Mouse (Mus musculus) liver, embryonic 16.5 days (tissue): ENCODE measurements at regions not wholly inside any gene's neighbourhood (a gene's known extent, or its start where the extent isn't known, plus 50 kb on each side); places are given as distances from the start of the nearest gene placed in this dataset.

Experiments
- ATAC-seq: fragments of 200-750 bp; cut with Nextera tagmentation; 2 replicates; pipeline ENCODE4 v1.8.0; 2017; ENCODE audit warnings: low read depth, mild to moderate bottlenecking, moderate number of reproducible peaks, moderate library complexity
- H3K27ac ChIP-seq: fragments of 300-500 bp; sonication (generic); 2 replicates; pipeline ENCODE4 v1.5.1; 2014; ENCODE audit warnings: mild to moderate bottlenecking, low read length
- H3K27me3 ChIP-seq: fragments of 300-500 bp; sonication (generic); 2 replicates; pipeline ENCODE4 v1.6.1; 2014; ENCODE audit warnings: low read depth, low read length, mixed read lengths; ENCODE audit not compliant: control insufficient read depth, insufficient read depth
- H3K36me3 ChIP-seq: fragments of 300-500 bp; sonication (generic); 2 replicates; pipeline ENCODE4 v1.6.1; 2014; ENCODE audit warnings: mild to moderate bottlenecking; ENCODE audit not compliant: control insufficient read depth, insufficient read depth
- H3K4me1 ChIP-seq: fragments of 300-500 bp; sonication (generic); 2 replicates; pipeline ENCODE4 v1.6.1; 2014; ENCODE audit warnings: low read depth, low read length, mixed read lengths; ENCODE audit not compliant: control insufficient read depth
- H3K4me2 ChIP-seq: fragments of 300-500 bp; sonication (generic); 2 replicates; pipeline ENCODE4 v1.6.1; 2014; ENCODE audit warnings: low read depth, low read length, mixed read lengths
- H3K4me3 ChIP-seq: fragments of 300-500 bp; sonication (generic); 2 replicates; pipeline ENCODE4 v1.5.1; 2014; ENCODE audit warnings: low read depth, mild to moderate bottlenecking, low read length
- H3K9ac ChIP-seq: fragments of 300-500 bp; sonication (generic); 2 replicates; pipeline ENCODE4 v1.6.1; 2014; ENCODE audit warnings: low read depth, low read length
- H3K9me3 ChIP-seq: fragments of 300-500 bp; sonication (generic); replicated peaks from 2 replicates; pipeline ENCODE4 v1.6.1; 2016; ENCODE audit warnings: low read length; ENCODE audit not compliant: control insufficient read depth
- WGBS: fragments of 180-500 bp; shearing (Covaris S2); extraction: QIAGEN DNeasy Blood & Tissue Kit; methylation state at CpG from one replicate; pipeline ENCODE4 v1.1.7; 2014; ENCODE audit not compliant: insufficient replicate concordance; 5-methylcytosine and 5-hydroxymethylcytosine counted together

DNA sequence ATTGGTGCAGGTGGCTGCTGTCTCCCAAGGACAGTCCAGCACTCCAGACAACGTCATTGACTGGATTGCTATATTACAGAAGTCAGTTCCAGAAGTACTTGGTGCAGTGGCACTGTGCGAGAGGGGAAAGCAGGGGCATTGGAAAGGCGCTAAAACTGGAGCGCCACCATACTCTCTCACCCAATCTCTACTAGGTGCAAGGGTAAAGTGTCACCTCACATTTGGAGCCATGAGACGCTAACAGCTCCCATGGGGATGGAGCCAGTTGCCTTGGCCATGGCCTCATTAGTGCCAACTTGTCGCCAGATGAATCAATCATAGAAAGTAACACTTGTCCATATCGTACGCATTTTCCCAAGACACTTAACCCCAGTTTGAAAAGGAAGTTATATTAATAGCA, 1617.2 kb upstream of the Gulo start:
- Histone ChIP-seq H3K36me3 (no peaks in the 10 kb centered on the region), H3K4me1 (no peaks in the 10 kb centered on the region), H3K4me2 (no peak overlapping the region), H3K4me3 (no peak overlapping the region), H3K9me3 (no peaks in the 10 kb centered on the region), H3K27ac (no peak overlapping the region), H3K9ac (no peak overlapping the region), H3K27me3 (no peaks in the 10 kb centered on the region)
- ATAC-seq, result no peak
- WGBS, result 73% methylated on average over 8 of the region's 8 CpGs

DNA sequence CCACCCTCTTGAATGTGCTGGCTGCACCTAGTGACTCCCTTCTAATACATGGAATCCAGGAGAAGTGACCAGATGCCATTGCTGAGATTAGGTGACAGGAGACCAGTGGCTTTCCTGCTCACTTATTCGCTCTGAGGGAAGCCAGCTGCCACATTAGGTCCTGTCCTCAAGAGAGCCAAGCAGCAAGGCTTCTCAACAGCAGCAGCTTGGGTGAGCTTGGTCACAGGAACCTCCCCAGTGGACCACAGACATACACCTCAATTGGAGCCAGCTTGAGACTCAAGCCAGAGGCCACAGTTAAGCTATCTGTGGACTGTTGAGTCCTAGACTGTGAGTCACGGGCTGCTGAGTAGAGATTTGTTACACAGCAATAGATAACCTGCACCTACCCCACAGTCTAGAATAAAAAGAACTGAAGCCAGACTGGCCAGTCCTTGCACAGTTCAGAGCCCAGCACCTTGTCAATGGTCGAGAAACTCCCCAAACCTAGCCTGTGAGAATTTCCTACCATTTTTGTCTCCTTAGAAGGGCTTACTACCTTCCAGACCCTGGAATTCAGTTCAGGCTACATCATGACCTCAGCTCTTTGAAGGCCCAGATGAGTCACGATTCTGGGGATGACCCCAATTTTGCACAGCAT, 1615.0 kb upstream of the Gulo start:
- no peaks in the 10 kb centered on the region for H3K4me1 ChIP-seq
- WGBS, result 48% methylated on average over 4 of the region's 4 CpGs

GRCm38 (mm10) chr14:67622911-67623310, 1613.9 kb upstream of the Gulo start:
- ATAC-seq, result no peak
- H3K4me3 ChIP-seq, result no peak overlapping the region
- H3K4me1 ChIP-seq, result no peaks in the 10 kb centered on the region
- no peak overlapping the region for H3K27ac ChIP-seq
- no peak overlapping the region for H3K9ac ChIP-seq
- no peaks in the 10 kb centered on the region for H3K9me3 ChIP-seq
- H3K36me3 ChIP-seq, result no peaks in the 10 kb centered on the region
- no peaks in the 10 kb centered on the region for H3K27me3 ChIP-seq
- H3K4me2 ChIP-seq, result no peak overlapping the region
- 68% methylated on average over 6 of the region's 6 CpGs for WGBS

More for the DNA sequence above, 1615.0 kb upstream of the Gulo start:
- no peak overlapping the region for H3K4me3 ChIP-seq
- no peaks in the 10 kb centered on the region for H3K36me3 ChIP-seq
- no peak for ATAC-seq
- no peak overlapping the region for H3K27ac ChIP-seq
- no peak overlapping the region for H3K9ac ChIP-seq
- no peaks in the 10 kb centered on the region for H3K27me3 ChIP-seq
- no peak overlapping the region for H3K4me2 ChIP-seq
- no peaks in the 10 kb centered on the region for H3K9me3 ChIP-seq

GRCm38 (mm10) chr14:67621486-67621885, 1612.5 kb upstream of the Gulo start:
- WGBS, result 52% methylated on average over 2 of the region's 2 CpGs
- H3K27me3 ChIP-seq, result no peaks in the 10 kb centered on the region
- H3K4me1 ChIP-seq, result no peaks in the 10 kb centered on the region
- H3K9me3 ChIP-seq, result no peaks in the 10 kb centered on the region
- no peak overlapping the region for H3K4me2 ChIP-seq
- H3K36me3 ChIP-seq, result no peaks in the 10 kb centered on the region
- H3K9ac ChIP-seq, result no peak overlapping the region
- no peak overlapping the region for H3K27ac ChIP-seq
- no peak for ATAC-seq
- no peak overlapping the region for H3K4me3 ChIP-seq

DNA sequence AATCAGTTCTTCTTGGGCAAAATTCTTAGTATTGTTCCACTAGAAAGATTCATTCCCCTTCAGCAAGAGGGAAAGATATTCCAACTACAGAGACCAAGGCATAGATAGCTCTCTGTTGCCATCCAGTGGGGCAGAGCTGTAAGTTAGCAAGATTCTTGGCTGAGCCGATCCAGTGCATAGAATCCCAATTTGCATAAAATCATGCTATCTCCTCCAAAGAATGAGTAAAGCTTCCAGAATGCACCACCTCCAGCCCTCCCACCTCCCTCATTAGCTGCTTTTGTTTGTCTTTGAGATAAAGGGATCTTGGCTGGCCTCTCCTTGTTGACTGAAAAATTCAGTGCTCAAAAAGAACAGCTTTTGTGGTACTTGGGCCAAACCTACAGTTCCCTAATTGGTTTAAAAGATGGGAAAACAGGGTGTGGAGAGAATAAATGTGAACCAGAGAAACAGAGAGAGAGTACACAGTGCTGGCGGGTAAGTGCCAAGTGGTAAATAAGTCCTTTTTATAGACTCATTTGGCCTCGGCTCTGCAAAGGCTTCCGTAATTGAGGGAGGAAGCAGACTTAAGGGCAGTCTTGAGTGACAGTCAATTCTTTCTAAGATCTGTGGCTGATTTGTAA, 1612.0 kb upstream of the Gulo start:
- 17% methylated on average over 4 of the region's 4 CpGs for WGBS
- H3K27ac ChIP-seq, result no peak overlapping the region
- no peak overlapping the region for H3K4me2 ChIP-seq
- no peak overlapping the region for H3K4me3 ChIP-seq
- H3K36me3 ChIP-seq, result no peaks in the 10 kb centered on the region
- H3K27me3 ChIP-seq, result no peaks in the 10 kb centered on the region
- H3K4me1 ChIP-seq, result no peaks in the 10 kb centered on the region
- H3K9ac ChIP-seq, result no peak overlapping the region
- ATAC-seq, result no peak
- H3K9me3 ChIP-seq, result no peaks in the 10 kb centered on the region

DNA sequence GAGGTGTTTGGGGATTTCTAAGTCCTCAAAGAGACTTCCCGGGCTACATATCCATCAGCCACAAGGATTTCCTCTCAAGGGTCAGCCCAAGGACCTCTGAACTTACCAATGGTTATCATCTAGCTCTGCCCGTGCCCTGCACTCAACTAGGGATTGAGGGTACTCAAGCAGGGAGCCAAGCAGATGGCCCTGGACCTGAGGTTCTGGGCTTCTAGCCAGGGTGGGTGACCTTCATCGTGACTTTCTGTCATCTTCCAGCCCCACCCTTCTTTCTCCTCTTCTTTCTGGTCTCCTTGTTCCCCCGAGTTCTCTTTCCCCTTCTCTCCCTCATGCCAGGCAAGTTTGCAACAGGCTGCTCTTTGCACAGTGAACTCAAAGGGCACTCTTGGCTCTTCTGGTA, 1610.6 kb upstream of the Gulo start:
- H3K4me1 ChIP-seq, result no peaks in the 10 kb centered on the region
- no peak overlapping the region for H3K27ac ChIP-seq
- no peak overlapping the region for H3K4me2 ChIP-seq
- H3K9ac ChIP-seq, result no peak overlapping the region
- no peak overlapping the region for H3K4me3 ChIP-seq
- H3K9me3 ChIP-seq, result no peaks in the 10 kb centered on the region
- ATAC-seq, result no peak
- whole genome bisulfite sequencing, result 46% methylated on average over 4 of the region's 4 CpGs
- no peaks in the 10 kb centered on the region for H3K27me3 ChIP-seq
- no peaks in the 10 kb centered on the region for H3K36me3 ChIP-seq

- Histone ChIP-seq H3K4me1 (no peaks in the 10 kb centered on the region), H3K4me2 (no peak overlapping the region), H3K9me3 (no peaks in the 10 kb centered on the region), H3K4me3 (no peak overlapping the region), H3K27ac (no peak overlapping the region), H3K27me3 (no peaks in the 10 kb centered on the region), H3K9ac (no peak overlapping the region), H3K36me3 (no peaks in the 10 kb centered on the region)
- ATAC-seq, result no peak
- WGBS, result 74% methylated on average over 11 of the region's 11 CpGs
These were observed 1605.4 kb upstream of the Gulo start for GRCm38 (mm10) chr14:67614369-67614768.

GRCm38 (mm10) chr14:67613691-67614090, 1604.7 kb upstream of the Gulo start:
- Histone ChIP-seq H3K4me1 (no peaks in the 10 kb centered on the region), H3K27ac (no peak overlapping the region), H3K4me2 (no peak overlapping the region), H3K9ac (no peak overlapping the region), H3K9me3 (no peaks in the 10 kb centered on the region), H3K36me3 (no peaks in the 10 kb centered on the region), H3K4me3 (no peak overlapping the region), H3K27me3 (no peaks in the 10 kb centered on the region)
- 68% methylated on average over 13 of the region's 13 CpGs for WGBS
- no peak for ATAC-seq

DNA sequence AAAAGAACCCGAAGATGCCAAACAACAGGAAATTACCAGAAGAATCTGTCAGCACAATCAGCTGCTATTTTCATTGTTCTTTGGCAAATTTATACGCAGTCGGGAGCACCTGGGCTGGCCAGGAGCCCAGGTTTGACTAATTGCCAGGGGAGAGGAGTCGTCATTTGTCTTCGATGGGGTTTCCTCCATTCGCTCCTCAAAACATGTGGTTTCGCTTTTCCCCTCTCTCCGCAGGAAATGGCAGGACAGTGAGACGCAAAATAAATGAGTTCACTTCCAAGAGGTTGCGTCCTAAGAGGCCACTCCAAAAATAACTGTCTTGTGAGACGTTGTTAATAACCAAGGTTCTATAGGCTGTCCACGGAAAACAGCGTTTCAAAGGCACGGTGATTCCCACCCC, 1604.2 kb upstream of the Gulo start:
- no peaks in the 10 kb centered on the region for H3K36me3 ChIP-seq
- no peak overlapping the region for H3K27ac ChIP-seq
- no peak overlapping the region for H3K9ac ChIP-seq
- 22% methylated on average over 14 of the region's 14 CpGs for WGBS
- no peak overlapping the region for H3K4me2 ChIP-seq
- no peaks in the 10 kb centered on the region for H3K9me3 ChIP-seq
- H3K4me3 ChIP-seq, result no peak overlapping the region
- ATAC-seq, result no peak
- no peaks in the 10 kb centered on the region for H3K27me3 ChIP-seq
- no peaks in the 10 kb centered on the region for H3K4me1 ChIP-seq
